Mouse (Mus musculus) stomach, postnatal 0 days (tissue): Measurements from ENCODE around the gene Adamts10.

ENCODE experiments used
- CTCF ChIP-seq: IDR thresholded peaks from 2 replicates; pipeline ENCODE4 v1.5.1; 2016; ENCODE audit warnings: antibody characterized with exemption, low read depth, mild to moderate bottlenecking, moderate library complexity
- EP300 ChIP-seq: optimal IDR thresholded peaks from 2 replicates; pipeline ENCODE3; 2016; ENCODE audit warnings: antibody characterized with exemption

DNA sequence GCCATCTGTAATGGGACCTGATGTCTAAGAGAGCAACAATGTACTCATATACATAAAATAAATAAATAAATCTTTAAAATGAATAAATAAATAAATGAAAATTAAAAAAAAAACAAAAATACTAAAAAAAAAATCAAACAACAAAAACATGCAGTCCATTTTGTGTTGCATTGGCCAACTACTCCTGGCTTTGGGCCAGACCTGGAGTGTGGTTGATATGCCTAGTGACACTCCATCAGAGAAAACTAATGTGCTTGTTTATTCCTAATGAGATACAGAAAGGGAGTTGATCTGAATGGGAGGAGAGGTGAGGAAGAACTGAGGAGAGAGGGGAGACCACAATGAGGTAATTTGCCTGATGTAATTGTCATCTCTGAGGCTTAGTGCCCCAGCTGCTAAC lies 29.4 kb upstream of the Adamts10 start:
- TF ChIP-seq CTCF = no peak
- TF ChIP-seq EP300 = no peak
